Mouse (Mus musculus): ENCODE measurements at regions not wholly inside any gene's neighbourhood (a gene's known extent, or its start where the extent isn't known, plus 50 kb on each side); places are given as distances from the start of the nearest gene placed in this dataset.

DNA sequence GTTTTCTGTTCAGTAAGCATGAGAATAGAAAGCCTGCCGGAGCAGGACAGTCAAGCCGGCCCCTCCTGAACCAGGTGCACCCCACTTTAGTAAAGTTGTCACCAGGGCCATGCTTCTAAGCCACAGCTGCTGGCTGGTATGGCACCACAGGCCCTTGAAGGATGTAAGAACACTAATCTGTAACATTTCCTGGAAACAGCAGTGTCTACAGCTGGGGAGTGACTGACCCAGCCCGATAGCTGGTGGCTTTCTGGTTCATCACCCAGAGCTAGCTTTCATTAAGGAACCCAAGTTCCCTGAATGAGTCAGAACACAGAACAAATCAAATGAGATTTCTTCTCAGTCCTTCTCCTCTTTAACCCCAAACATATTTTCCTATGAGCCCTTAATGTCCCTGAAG lies 82.4 kb upstream of the Nkx1-1 start:
- no peak overlapping the region for H3ac ChIP-seq (ENCODE audit: control insufficient read depth, insufficient read length, low read depth)
- peaks cover 85% of the 10 kb centered on the region for H3K27me3 ChIP-seq (ENCODE audit: control insufficient read depth, insufficient read depth, insufficient read length)
- TF ChIP-seq MYOD1 (IDR thresholded peaks at IDR 0.05; ENCODE audit: control insufficient read depth, insufficient read length, low read depth) (no peak), MAX (IDR thresholded peaks at IDR 0.05) (no peak), USF1 (IDR thresholded peaks at IDR 0.05; ENCODE audit: low read depth) (no peak), FOSL1 (IDR thresholded peaks at IDR 0.05; ENCODE audit: insufficient read depth, low read length, poor library complexity, severe bottlenecking) (no peak), CEBPB (IDR thresholded peaks at IDR 0.05; ENCODE audit: low read depth) (no peak), MYOG (IDR thresholded peaks at IDR 0.05; ENCODE audit: control insufficient read depth, extremely low read depth, insufficient read length) (no peak), CTCF (IDR thresholded peaks at IDR 0.05; ENCODE audit: control insufficient read depth, insufficient read depth, insufficient read length) (no peak)
- H3K79me3 ChIP-seq (ENCODE audit: low read depth), result no peaks in the 10 kb centered on the region
- H3K4me3 ChIP-seq (ENCODE audit: insufficient read depth, poor library complexity, severe bottlenecking), result no peak overlapping the region
- no peaks in the 10 kb centered on the region for H3K79me2 ChIP-seq (ENCODE audit: control insufficient read depth, insufficient read depth)
- no peaks in the 10 kb centered on the region for H3K36me3 ChIP-seq (ENCODE audit: control insufficient read depth, insufficient read depth)

GRCm38 (mm10) chr5:33512253-33512884 lies 78.6 kb upstream of the Nkx1-1 start:
- H3K4me3 ChIP-seq (ENCODE audit: insufficient read depth, poor library complexity, severe bottlenecking), result no peak overlapping the region
- TF ChIP-seq CTCF (IDR thresholded peaks at IDR 0.05; ENCODE audit: control insufficient read depth, insufficient read depth, insufficient read length) (no peak), MYOD1 (IDR thresholded peaks at IDR 0.05; ENCODE audit: control insufficient read depth, insufficient read length, low read depth) (no peak)
- H3K27me3 ChIP-seq (ENCODE audit: control insufficient read depth, insufficient read depth, insufficient read length), result peaks cover 85% of the 10 kb centered on the region
- H3K79me2 ChIP-seq (ENCODE audit: control insufficient read depth, insufficient read depth), result no peaks in the 10 kb centered on the region
- no peaks in the 10 kb centered on the region for H3K36me3 ChIP-seq (ENCODE audit: control insufficient read depth, insufficient read depth)
- no peak overlapping the region for H3ac ChIP-seq (ENCODE audit: control insufficient read depth, insufficient read length, low read depth)
- H3K79me3 ChIP-seq (ENCODE audit: low read depth), result no peaks in the 10 kb centered on the region

- Histone ChIP-seq H3K79me2 (ENCODE audit: control insufficient read depth, insufficient read depth) (no peaks in the 10 kb centered on the region), H3ac (ENCODE audit: control insufficient read depth, insufficient read length, low read depth) (no peak overlapping the region), H3K36me3 (ENCODE audit: control insufficient read depth, insufficient read depth) (no peaks in the 10 kb centered on the region), H3K79me3 (ENCODE audit: low read depth) (no peaks in the 10 kb centered on the region), H3K27me3 (ENCODE audit: control insufficient read depth, insufficient read depth, insufficient read length) (peaks cover 84% of the 10 kb centered on the region), H3K4me3 (ENCODE audit: insufficient read depth, poor library complexity, severe bottlenecking) (no peak overlapping the region)
- no peak for TF ChIP-seq MYOG (IDR thresholded peaks at IDR 0.05; ENCODE audit: control insufficient read depth, extremely low read depth, insufficient read length)
- TF ChIP-seq MAX (IDR thresholded peaks at IDR 0.05), result no peak
- no peak for TF ChIP-seq FOSL1 (IDR thresholded peaks at IDR 0.05; ENCODE audit: insufficient read depth, low read length, poor library complexity, severe bottlenecking)
- TF ChIP-seq CEBPB (IDR thresholded peaks at IDR 0.05; ENCODE audit: low read depth), result no peak
- TF ChIP-seq CTCF (IDR thresholded peaks at IDR 0.05; ENCODE audit: control insufficient read depth, insufficient read depth, insufficient read length), result no peak
- no peak for TF ChIP-seq USF1 (IDR thresholded peaks at IDR 0.05; ENCODE audit: low read depth)
- TF ChIP-seq MYOD1 (IDR thresholded peaks at IDR 0.05; ENCODE audit: control insufficient read depth, insufficient read length, low read depth), result no peak
These were observed 77.9 kb upstream of the Nkx1-1 start for GRCm38 (mm10) chr5:33511529-33512252.

DNA sequence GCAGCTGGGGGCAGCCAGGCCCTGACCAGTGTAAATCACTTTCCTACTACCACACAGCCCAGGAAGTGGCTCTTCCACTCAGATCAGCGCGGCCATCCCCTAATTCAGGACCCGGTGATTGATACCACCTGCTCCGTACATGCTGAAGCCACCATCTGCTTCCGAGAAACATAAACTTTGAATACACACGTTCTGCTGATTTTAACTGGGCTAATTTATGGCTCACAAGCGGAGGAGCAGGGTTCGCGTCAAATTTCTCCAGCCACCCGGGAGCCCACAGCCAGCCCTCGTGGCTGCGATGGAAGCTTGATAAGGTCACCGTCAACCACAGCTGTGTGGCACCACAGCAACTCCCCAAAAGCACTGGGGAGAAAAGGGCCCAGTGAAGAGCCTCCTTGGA lies 72.0 kb upstream of the Nkx1-1 start:
- Histone ChIP-seq H3K27me3 (ENCODE audit: control insufficient read depth, insufficient read depth, insufficient read length) (peaks cover 89% of the 10 kb centered on the region), H3K36me3 (ENCODE audit: control insufficient read depth, insufficient read depth) (no peaks in the 10 kb centered on the region), H3K4me3 (ENCODE audit: insufficient read depth, poor library complexity, severe bottlenecking) (no peak overlapping the region), H3K79me2 (ENCODE audit: control insufficient read depth, insufficient read depth) (no peaks in the 10 kb centered on the region), H3K79me3 (ENCODE audit: low read depth) (no peaks in the 10 kb centered on the region), H3ac (ENCODE audit: control insufficient read depth, insufficient read length, low read depth) (no peak overlapping the region)
- TF ChIP-seq FOSL1 (IDR thresholded peaks at IDR 0.05; ENCODE audit: insufficient read depth, low read length, poor library complexity, severe bottlenecking) (no peak), CEBPB (IDR thresholded peaks at IDR 0.05; ENCODE audit: low read depth) (no peak), USF1 (IDR thresholded peaks at IDR 0.05; ENCODE audit: low read depth) (no peak), CTCF (IDR thresholded peaks at IDR 0.05; ENCODE audit: control insufficient read depth, insufficient read depth, insufficient read length) (no peak), MYOD1 (IDR thresholded peaks at IDR 0.05; ENCODE audit: control insufficient read depth, insufficient read length, low read depth) (no peak), MAX (IDR thresholded peaks at IDR 0.05) (no peak), MYOG (IDR thresholded peaks at IDR 0.05; ENCODE audit: control insufficient read depth, extremely low read depth, insufficient read length) (no peak)

- Histone ChIP-seq H3ac (ENCODE audit: control insufficient read depth, insufficient read length, low read depth) (no peak overlapping the region), H3K79me3 (ENCODE audit: low read depth) (no peaks in the 10 kb centered on the region), H3K27me3 (ENCODE audit: control insufficient read depth, insufficient read depth, insufficient read length) (peaks cover 91% of the 10 kb centered on the region), H3K4me3 (ENCODE audit: insufficient read depth, poor library complexity, severe bottlenecking) (no peak overlapping the region), H3K36me3 (ENCODE audit: control insufficient read depth, insufficient read depth) (no peaks in the 10 kb centered on the region), H3K79me2 (ENCODE audit: control insufficient read depth, insufficient read depth) (no peaks in the 10 kb centered on the region)
- TF ChIP-seq MYOD1 (IDR thresholded peaks at IDR 0.05; ENCODE audit: control insufficient read depth, insufficient read length, low read depth), result no peak
- TF ChIP-seq MAX (IDR thresholded peaks at IDR 0.05), result no peak
- no peak for TF ChIP-seq FOSL1 (IDR thresholded peaks at IDR 0.05; ENCODE audit: insufficient read depth, low read length, poor library complexity, severe bottlenecking)
- TF ChIP-seq MYOG (IDR thresholded peaks at IDR 0.05; ENCODE audit: control insufficient read depth, extremely low read depth, insufficient read length), result no peak
- TF ChIP-seq USF1 (IDR thresholded peaks at IDR 0.05; ENCODE audit: low read depth), result no peak
- no peak for TF ChIP-seq CTCF (IDR thresholded peaks at IDR 0.05; ENCODE audit: control insufficient read depth, insufficient read depth, insufficient read length)
- no peak for TF ChIP-seq CEBPB (IDR thresholded peaks at IDR 0.05; ENCODE audit: low read depth)
These were observed 68.1 kb upstream of the Nkx1-1 start for GRCm38 (mm10) chr5:33501735-33502495.

Measured in C2C12 (cell line).